Mouse (Mus musculus): ENCODE measurements around the gene Shank2.

Gene Shank2

DNA sequence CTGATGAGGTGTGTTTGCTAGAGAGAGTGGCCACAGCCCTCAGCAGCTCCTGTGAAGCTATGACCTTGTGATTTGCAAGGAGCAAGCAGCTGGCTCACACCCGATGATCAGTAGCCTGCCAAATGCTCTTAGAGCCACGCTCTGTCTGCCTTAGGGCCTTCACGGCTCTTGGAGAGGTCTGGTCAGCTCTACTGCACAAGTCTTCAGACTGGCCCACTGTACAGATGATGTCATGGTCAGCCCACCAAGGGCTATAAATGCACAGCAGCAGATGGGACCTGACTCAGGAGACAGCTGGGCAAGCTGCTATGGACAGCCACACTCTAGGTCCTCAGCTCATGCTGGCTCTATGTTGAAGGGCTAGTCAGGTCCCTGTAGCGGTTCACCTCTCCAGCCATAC, 376.5 kb downstream of the Shank2 start:
- no peak for DNase-seq

DNA sequence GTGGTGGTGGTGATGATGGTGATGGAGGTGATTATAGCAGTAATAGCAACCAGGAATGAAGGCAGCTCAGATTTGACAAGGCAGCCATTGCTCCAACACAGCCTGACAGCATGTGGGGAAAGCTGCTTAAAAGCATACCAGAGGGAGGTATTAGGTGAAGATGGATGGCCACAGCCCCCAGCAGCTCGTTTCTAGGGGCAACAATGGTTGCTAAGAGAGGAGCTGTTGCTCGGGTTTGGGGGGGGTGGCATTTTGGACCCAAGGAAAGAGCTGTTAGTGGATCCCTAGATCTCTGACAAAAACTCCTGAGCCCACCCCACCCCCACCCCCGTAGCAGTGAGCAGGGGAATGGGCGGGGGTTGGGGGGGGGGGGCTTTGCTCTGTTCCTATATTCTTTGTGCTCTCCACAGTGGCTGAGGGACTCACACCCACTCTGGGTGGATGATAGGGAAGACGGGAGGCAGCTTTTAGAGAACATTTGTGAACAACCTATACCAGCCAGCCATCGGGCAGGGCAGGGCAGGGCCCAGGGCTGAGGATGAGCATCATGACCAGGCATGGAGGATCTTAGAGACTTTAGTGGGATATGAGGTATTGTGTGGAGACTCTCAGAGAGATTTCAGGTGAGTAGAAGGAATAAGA, 377.6 kb downstream of the Shank2 start:
- DNase-seq = no peak

DNA sequence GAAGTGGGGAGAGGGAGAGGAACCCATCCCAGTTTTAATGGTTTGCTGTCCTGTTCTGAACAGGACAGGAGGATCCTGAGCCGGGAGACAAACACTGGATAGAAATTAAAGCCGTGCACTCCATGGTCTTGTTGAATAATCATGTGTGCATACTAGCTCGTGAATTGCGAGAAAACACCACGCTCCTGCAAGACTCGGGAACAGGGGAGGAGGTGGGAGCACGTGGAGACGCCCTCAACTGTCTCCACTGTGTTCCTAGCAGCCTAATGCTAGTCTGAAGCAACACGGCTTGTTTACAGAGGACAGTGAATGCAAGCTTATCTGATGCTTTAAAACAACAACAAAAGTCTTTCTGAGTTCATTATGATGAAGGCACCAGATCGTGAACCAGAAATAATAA, 379.9 kb downstream of the Shank2 start:
- no peak for DNase-seq

DNA sequence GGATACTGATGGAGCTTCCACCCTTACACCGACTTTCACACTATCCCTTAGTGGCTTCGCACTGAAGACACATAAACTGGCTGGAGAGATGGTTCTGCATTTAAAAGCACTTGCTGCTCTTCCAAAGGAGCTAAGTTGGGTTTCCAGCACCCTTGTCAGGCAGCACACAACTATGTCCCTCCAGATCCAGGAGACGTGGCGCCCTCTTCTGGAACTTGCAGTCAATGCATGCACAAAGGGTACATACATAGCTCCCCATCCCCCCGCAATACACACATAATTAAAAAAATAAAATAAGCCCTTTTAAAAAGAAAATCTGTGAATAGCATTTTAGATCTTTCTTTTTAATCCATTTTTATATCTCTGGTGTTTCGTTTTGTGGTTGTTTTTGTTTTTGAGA, 385.8 kb downstream of the Shank2 start:
- DNase-seq = no peak

DNA sequence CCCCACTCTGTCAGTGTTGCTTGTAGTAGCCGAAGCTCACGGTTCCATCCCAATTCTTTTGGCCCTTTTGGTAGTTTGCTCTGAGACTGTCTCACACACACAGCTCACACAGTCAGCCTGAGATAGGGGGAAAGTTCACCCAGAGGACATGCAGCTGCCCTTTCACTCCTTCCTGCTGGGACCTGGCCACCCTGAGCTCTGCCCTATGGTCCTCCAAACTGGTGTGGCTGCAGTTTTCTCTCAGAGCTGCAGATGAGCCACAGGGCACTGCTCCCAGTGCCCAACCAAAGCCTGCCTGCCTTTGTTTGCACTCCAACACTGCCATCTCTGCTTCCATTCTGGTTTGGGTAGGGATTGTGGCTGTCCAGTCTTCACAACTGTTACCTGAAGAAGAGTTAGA, 388.0 kb downstream of the Shank2 start:
- DNase-seq = no peak

DNA sequence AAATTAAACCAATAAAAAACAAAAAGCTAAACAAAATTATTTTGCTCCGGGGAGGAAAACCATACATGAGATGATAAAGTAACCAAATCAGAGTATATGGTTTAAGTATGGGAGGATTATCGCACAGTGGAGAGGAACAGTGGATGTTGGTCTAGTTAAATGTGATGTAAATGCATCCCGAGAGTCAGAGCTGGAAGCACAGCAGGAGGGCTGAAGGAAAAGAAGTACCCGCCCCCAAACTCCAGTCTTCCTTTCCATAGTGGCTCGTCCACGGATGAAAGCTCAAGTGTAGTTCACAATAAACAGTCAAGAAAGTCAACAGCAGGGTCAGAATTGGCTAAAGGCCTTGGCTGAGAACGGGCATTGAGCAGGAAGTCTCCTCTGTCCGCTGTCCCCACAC, 388.9 kb downstream of the Shank2 start:
- no peak for DNase-seq

DNA sequence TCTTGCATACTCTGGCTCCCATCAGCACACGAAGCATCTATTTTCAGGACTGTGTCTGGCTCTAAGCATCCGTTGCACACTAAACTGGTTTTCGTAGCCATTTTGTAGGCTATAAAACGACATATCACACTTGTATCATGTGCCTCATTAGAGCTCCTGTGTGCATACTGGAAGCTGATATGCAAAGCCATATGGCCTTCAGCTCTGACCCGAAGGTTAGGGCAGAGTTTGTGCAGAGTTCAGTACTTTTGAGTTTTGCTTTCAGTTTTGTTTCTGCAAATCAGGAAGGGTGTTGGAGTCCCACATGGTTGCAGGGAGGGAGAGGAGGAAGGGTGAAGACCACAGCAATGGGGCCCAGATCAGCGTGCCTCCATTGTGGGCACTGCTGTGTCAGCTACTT, 390.0 kb downstream of the Shank2 start:
- DNase-seq = no peak

DNA sequence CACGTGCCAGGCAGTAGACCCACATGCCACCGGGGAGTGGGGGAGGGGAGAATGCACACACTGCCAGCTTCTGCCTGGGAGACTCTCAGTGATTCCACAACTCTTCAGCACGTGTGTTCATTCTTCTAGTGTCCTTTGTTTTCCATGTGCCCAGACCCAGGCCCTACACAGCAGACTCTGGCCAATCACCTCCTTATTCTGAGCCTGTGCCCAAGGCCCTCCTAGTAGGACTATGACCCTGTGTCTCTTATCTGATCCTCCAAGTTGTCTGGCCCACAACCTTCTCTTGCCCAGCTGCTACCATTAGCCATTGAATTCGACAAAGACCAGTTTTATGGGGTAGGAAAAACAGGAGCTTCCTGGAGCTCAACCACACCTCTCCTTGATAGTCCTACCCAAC, 400.8 kb downstream of the Shank2 start:
- no peak for DNase-seq

DNA sequence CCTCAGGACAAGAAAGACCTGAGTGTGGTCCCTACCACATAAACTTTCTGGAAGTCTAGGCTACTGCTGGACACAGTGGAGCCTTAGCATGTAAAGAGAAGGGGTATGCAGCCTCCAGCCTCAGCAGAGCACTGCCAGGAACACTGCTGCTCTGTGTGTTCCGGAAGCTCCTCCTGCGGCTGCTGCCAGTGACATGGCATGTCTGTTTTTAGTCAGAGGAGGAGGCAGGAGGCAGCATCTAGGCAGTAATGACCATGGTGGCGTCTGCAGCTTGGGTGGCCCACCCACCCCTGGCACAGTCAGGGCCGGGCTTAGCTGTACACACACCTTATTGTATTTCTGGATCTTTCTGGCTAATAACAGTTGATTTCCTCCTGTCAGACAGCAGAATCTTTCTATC, 405.9 kb downstream of the Shank2 start:
- DNase-seq = no peak

DNA sequence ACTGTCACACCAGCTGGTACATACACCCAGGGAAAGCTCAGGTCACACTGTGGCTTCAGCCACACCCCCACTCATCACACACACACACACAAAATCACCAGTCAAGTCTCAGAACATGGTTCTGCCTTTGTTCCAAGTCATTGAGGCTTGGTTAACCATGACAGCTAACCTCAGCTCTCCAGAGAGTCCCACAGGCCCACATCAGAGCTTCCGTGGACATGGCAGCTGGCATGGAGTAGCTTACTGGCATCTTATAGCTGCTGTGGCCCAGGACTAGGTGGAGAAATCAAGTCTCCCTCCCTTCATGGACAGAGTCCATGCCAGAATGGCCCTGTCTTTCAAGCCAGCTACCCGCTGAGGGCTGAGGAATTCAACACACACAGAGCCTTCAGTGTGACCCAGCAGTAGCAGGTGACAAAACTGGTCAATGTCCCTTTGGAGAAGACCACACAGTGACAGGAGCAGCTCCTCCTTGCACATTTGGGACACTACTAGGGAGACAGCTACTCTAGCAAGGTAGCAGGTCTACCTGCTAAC, 406.8 kb downstream of the Shank2 start:
- no peak for DNase-seq

DNA sequence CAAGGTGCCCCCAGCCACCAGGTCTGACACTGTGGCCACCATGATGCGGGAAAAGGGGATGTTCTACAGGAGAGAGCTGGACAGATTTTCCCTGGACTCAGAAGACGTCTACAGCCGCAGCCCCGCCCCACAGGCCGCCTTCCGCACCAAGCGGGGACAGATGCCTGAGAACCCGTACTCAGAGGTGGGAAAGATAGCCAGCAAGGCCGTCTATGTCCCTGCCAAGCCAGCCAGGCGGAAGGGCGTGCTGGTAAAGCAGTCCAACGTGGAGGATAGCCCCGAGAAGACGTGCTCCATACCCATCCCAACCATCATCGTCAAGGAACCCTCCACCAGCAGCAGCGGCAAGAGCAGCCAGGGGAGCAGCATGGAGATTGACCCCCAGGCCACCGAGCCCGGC, 408.0 kb downstream of the Shank2 start:
- DNase-seq = no peak

DNA sequence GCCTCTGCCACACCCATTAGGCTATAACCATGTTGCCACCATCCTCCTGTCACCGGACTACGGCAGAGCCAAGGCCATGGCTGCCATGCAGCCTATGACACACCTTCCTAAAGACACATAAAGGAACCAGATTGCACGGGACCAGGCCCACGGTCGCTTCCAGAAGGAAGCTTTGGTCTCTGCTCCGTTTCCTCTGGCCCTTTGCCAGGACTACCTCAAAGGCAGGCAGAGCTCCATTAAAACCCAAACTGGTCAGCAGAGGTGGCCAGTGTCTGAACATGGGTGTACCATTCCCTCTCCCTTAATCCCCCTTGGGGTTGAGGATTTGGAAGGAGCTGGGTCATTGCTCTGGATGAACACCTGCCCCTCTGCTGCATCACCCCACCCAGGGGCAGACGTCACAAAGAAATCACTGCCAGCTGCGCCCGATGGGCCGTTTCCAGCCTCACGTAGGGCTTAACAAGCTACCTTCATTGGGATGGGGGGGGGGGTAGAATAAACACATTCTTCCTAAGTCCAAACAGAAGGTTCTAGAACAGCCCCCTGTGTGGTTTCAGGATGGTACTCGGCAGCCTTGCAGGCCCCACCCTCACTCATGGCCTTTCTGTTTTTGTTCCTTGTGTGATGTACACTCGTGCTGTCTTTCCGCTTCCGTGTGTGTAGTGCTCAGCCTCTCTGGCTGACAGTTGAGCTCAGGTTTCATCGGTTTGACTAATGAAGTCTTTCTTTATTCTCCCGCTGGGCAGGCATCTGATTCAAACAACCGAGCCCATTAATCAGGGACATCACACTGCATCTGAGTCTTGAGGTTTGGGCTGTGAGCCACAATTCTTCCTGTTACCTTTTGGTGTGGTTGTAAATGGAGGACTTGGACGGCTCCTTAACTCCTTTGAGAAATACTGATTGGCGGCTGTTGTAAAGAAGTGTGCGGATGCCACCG, 410.5 kb downstream of the Shank2 start:
- DNase-seq = no peak

DNA sequence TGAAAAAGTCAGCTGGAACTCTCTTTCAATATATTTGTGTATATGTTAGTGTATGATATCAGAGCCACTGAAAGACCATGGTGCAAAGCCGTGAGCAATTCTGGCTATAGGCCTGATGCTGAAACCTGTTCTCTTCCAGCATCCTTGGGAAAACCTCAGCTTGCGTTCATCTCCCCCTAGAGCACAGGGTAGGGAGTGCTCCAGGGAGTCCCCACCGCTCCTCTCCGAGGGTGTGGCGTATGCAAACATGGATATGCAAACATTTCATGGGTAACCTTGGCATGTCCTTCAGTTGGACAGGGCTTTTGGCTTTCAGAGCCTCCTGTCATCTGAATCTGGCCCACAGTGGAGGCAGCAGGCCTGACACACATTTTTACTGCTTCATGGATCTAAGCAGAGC, 412.9 kb downstream of the Shank2 start:
- DNase-seq = no peak

DNA sequence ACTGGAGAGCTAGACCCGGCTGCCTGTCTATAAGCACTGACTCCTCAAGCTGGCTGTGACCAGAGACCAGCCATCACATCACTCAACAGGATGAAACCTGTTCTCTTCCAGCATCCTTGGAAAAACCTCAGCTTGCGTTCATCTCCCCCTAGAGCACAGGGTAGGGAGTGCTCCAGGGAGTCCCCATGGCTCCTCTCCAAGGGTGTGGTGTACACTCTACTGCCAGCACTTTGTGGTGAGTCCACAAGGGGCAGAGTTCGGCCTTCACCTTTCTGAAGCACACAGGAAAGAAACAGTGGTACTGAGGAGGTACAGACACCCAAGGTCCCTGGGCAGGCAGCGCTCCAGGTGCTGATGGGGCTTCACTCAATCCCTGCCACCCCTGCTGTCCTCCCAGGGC, 414.1 kb downstream of the Shank2 start:
- no peak for DNase-seq

DNA sequence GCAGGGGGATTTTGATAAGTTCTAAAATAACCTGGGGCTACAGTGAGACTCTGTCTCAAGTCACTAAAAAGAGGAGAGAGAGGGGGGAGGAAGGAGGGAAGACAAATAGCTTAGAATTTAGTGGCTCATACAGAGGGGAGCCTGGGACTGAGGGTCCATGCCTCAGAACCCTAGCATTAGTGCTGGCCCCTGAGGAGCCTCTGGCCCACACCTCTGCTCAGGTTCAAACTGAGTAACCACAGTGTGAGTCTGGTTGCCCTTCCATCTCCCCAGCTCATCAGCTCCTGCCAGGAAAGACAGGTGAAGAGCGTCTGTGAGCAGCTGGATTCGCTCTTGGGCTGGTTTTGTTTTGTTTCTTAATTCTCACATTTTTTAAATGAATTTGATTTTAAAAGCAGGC, 415.5 kb downstream of the Shank2 start:
- no peak for DNase-seq

DNA sequence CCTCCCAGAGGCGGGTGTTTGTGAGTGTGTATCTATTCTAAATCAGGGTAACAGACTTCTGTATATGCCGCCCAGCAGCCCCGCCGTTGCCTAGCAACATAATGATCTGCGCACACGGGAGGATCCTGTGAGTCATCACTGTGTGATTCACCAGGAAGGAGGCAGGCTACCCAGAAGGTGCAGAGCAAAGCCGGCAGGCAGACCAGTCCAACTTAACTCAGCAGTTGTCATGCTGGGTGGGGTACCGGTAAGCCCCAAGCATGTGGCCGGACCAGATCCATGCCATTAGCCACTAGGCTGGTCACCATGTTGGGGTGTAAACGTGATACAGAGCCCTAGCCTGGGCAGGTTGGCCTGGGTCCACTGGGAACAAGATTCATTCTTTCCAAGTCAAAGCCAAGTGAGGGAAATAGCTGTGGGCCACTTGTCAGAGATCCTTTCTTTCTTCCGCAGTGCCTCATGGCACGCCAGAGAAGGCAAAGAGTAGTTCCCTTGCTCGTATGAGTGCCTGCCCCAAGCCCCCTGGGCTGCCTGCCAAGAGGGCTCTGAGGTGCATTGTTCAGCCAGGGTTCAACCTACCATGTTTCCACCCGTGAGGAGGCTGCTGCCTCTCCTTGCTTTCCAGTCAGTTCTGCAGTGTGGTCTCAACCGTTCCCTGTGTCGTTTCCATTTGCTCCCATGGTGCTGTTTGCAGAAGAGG, 416.1 kb downstream of the Shank2 start:
- peak; percentile 66 to 72 for DNase-seq

DNA sequence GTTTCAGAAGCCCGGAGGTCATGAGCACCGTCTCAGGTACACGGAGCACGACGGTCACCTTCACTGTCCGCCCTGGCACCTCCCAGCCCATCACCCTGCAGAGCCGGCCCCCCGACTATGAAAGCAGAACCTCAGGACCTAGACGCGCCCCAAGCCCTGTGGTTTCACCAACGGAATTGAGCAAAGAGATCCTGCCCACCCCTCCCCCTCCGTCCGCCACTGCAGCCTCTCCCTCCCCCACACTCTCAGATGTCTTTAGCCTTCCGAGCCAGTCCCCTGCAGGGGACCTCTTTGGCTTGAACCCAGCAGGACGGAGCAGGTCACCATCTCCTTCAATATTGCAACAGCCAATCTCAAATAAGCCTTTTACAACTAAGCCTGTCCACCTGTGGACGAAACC, 418.8 kb downstream of the Shank2 start:
- DNase-seq = no peak

DNA sequence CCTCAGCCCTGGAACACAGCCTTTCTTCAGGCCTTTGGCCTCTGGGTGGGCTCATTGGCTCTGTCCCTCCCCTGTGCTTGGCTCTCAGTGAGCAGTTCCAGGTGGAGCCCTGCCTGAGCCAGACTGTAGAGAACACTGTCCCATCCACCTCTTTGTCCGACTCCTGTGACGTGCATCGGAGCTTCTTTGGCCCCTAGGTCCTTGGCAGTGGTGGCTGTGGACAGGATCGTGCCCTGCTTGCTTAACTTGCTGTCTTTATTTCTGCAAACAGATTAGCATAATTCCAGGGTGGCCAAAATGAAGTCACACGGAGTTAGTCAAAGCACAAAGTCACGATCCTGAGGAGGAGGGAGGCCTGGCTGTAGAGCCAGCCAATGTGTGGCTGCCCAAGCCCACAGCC, 419.8 kb downstream of the Shank2 start:
- no peak for DNase-seq

DNA sequence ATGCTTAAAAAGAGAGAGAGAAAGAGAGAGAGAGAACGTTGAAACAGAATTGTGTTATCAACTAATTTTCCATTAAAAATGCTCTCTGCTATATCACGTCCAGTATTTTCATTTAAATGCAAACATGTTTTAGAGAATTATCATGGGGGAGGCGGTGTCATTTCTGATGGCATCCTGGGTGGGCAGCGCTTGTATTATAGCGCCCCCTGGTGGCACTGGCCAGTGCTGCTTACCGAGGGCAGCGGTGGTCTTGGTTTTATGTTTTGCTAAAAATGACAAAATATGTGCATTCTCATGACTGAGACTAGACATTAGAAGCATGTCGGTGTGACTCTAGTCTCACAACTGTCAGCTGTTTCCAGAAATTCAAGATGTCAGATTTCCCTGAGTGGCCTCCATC, 424.2 kb downstream of the Shank2 start:
- DNase-seq = peak; percentile 67 to 74

DNA sequence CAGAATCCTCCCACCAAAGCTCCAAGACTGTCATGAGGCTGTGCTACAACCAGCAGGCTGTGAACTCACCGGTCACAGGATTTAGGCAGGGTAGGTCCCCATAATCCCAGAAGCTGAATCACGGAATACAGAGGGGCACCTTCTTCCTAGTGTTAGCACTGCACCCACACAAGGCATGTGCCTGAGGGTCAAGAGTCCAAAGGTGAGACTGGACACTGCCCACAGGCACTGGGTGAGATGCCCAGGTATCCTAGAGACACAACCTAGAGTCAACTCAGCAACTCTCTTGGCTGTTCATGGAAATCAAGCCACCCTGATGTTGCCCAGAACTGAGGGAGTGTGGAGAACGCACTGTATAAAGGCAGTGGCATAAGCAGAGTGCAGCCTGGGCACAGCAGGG, 424.9 kb downstream of the Shank2 start:
- DNase-seq = no peak

DNA sequence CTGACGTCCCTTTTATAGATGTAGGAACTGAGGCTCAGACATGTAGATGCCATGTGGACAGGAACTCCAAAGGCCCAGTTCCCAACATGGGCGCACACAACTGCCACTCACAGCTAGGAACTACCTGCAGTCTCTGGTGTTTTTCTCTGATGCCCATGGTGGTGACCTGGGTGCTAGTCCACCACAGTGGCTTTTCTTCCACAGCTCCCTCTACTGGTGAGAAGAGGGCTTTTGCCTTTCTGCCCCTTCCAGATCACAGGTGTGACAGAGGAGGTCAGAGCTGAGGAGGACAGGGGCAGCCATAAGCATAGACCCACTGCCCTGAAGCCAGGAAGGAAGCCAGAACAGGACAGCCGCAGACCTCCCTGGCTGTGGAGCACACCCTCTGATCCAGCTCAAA, 425.7 kb downstream of the Shank2 start:
- no peak for DNase-seq

DNA sequence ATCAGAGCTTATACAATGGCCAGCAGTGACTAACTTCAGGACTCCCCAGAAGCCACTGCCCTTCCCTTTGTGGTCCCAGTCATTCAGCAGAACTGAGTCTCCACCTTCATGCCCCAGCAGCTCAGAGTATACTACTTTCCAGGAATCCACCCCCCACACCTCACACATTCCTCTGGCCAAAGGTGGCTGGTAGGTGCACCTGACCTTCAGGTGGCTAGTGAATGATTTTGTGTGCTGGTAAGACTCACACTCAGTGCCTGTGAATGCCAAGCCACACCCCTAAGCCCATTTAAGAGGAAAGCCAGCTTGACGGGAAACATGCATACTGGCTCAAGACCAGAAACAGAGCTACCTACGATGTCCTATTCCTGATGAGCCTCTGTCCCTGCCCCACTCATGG, 431.2 kb downstream of the Shank2 start:
- no peak for DNase-seq

DNA sequence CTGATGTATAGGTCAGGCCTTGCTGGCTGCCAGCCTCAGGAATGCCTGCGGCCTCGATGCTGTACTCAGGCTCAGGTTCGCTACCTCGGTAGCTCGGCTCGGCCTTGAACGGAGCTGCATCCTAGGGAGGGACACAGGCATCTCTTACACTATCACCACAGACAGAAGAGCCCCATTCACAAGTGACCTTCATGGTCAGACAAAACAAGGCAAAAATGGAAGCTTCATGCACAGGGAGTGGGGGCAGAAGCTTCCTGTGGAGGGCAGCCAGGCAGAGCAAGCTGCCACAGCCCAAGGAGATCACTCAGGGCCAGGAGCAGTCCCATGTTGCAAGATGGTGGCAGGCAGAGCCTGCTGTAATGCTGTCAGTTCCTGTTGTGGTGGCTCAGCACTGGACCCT, 437.1 kb downstream of the Shank2 start:
- no peak for DNase-seq

DNA sequence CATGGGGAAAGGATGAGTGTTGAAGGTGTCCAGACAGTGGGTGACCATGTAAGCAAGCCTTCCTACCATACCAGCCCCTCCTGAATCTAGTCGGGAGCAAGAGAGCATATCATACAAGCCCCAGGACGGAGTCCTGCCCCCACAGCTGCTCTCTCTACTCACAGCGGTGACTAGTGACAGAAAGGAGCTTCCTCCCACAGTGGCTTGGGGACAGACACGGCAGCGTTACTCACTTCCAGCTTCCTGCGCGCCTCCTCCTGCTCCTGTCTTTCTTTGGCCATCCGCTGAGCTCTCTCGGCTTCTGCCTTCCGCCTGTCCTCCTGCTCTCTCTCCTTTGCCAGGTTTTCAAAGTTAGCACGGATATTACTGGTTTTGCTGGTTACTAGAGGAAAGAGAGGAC, 439.7 kb downstream of the Shank2 start:
- no peak for DNase-seq
